ENCODE assay signal across 25 mouse cellular contexts in the genomic region with DNA sequence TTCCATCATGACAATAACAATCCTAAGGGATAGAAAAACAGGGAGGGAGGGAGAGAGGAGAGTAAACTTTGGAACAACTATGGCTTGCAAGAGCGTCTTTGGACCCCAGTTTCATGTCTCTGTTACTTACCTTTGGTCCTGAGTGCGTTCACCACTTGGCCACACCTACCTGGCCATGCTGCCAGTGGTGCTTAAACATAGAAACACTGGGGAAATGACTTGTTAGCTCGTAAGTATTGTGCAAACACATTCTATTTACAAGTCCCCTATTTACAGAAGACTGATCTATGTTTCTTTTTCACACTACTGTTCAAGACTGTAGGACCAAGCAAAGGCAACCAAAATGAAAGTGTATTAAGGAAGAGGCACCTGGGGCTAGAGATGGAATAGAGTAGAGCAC. TPM values are rescaled to one million over a fixed set of nuclear protein-coding genes. Genes with fewer than 3 reads are reported as not detected.
DNase-seq lines count a peak whose midpoint lies in the region; ATAC-seq and TF ChIP-seq lines count a peak whose summit lies in the region.
"Had no signal": no experiment of that assay in that cellular context is flagged by ENCODE, and none has a peak within 500 bp of the region (broad histone marks: within the 10 kb centered on the region; RNA-seq: fewer than 3 reads in every experiment).

No protein-coding gene starts in this region.

- peak; percentile 27 for ATAC-seq in liver, embryonic 16.5 days (ENCODE audit: low read depth)
- ATAC-seq in liver, embryonic 12.5 days = no peak
- ATAC-seq in liver, postnatal 0 days = peak; percentile 12; the same call in 1 of the 2 replicates
- peak; percentile 27; the same call in 1 of the 2 replicates for ATAC-seq in stomach, embryonic 16.5 days (ENCODE audit: insufficient read depth, low FRiP score)
- ATAC-seq: activated CD4-positive, CD25-positive, alpha-beta regulatory T cell, adult 4 months; forebrain, embryonic 14.5 days; Patski had no signal

- H3K4me3 ChIP-seq in liver, embryonic 16.5 days (ENCODE audit: low read depth, low read length) = no peak overlapping the region
- no peak overlapping the region for H3K4me3 ChIP-seq in liver, embryonic 12.5 days
- H3K4me3 ChIP-seq in liver, postnatal 0 days (ENCODE audit: low read depth, low read length) = no peak overlapping the region
- H3K4me3 ChIP-seq in stomach, embryonic 16.5 days (replicated peaks; ENCODE audit: low read length) = no peak overlapping the region
- H3K4me3 ChIP-seq: embryonic facial prominence, embryonic 15.5 days; erythroblast, embryonic 14.5 days; forebrain, embryonic 10.5 days; heart, adult 2 months; heart, embryonic 15.5 days; hindbrain, embryonic 13.5 days had no signal

- H3K4me1 ChIP-seq in liver, embryonic 16.5 days (ENCODE audit: control insufficient read depth, low read depth, low read length) = no peaks in the 10 kb centered on the region
- no peaks in the 10 kb centered on the region for H3K4me1 ChIP-seq in liver, embryonic 12.5 days
- peaks cover 5% of the 10 kb centered on the region; the same call in 1 of the 2 replicates for H3K4me1 ChIP-seq in liver, postnatal 0 days (ENCODE audit: insufficient read depth)
- no peaks in the 10 kb centered on the region; the same call in 1 of the 2 replicates for H3K4me1 ChIP-seq in stomach, embryonic 16.5 days (ENCODE audit: control insufficient read depth, insufficient read depth, low read length)
- H3K4me1 ChIP-seq: embryonic facial prominence, embryonic 15.5 days; forebrain, embryonic 10.5 days; heart, embryonic 15.5 days; hindbrain, embryonic 13.5 days had no signal

- no peak for TF ChIP-seq EP300 in liver, postnatal 0 days (IDR thresholded peaks at IDR 0.05; ENCODE audit: low read depth)

- intact Hi-C loops in left cerebral cortex, postnatal 14 days (cut with DNase I) = no loop called here

- DNase-seq in liver, postnatal 0 days = peak; percentile 22
- peak; percentile 12 for DNase-seq in lung, postnatal 10 days
- no peak for DNase-seq in cerebellum, adult 11 months
- no peak for DNase-seq in left cerebral cortex, postnatal 14 days (ENCODE audit: low spot score in 2 of 2)
- DNase-seq: adrenal gland, postnatal 14 days; cerebellum, adult 8-10 months; cerebellum, postnatal 14 days; embryo, embryonic 11 days; gastrocnemius, postnatal 14 days; heart, adult 2 months; heart, postnatal 14 days had no signal

- no peak overlapping the region for H3K4me2 ChIP-seq in liver, embryonic 16.5 days (ENCODE audit: low read depth, low read length)
- no peak overlapping the region for H3K4me2 ChIP-seq in liver, embryonic 12.5 days
- H3K4me2 ChIP-seq in liver, postnatal 0 days (ENCODE audit: low read depth, low read length) = no peak overlapping the region
- no peak overlapping the region for H3K4me2 ChIP-seq in stomach, embryonic 16.5 days (ENCODE audit: low read depth, low read length)
- H3K4me2 ChIP-seq: embryonic facial prominence, embryonic 15.5 days; heart, embryonic 11.5 days; heart, embryonic 15.5 days; hindbrain, embryonic 13.5 days had no signal

- WGBS in liver, embryonic 16.5 days (ENCODE audit: insufficient replicate concordance) = 30% methylated on average over 3 of the region's 3 CpGs
- WGBS in liver, embryonic 12.5 days (ENCODE audit: insufficient replicate concordance) = 31% methylated on average over 3 of the region's 3 CpGs
- WGBS in liver, postnatal 0 days (ENCODE audit: insufficient replicate concordance) = 41% methylated on average over 3 of the region's 3 CpGs
- WGBS in stomach, embryonic 16.5 days = 66% methylated on average over 3 of the region's 3 CpGs

- H3K36me3 ChIP-seq in liver, embryonic 16.5 days (ENCODE audit: control insufficient read depth, insufficient read depth) = no peaks in the 10 kb centered on the region
- no peaks in the 10 kb centered on the region for H3K36me3 ChIP-seq in liver, embryonic 12.5 days
- H3K36me3 ChIP-seq in liver, postnatal 0 days (replicated peaks; ENCODE audit: insufficient read depth, low read length) = no peaks in the 10 kb centered on the region
- H3K36me3 ChIP-seq in stomach, embryonic 16.5 days (ENCODE audit: control insufficient read depth, insufficient read depth, low read length) = no peaks in the 10 kb centered on the region
- H3K36me3 ChIP-seq: embryonic facial prominence, embryonic 15.5 days; forebrain, embryonic 10.5 days; heart, embryonic 15.5 days; hindbrain, embryonic 13.5 days had no signal

- H3K27ac ChIP-seq in liver, embryonic 16.5 days (ENCODE audit: low read length) = peak overlapping the region; percentile 57; the same call in 1 of the 2 replicates
- no peak overlapping the region for H3K27ac ChIP-seq in liver, embryonic 12.5 days
- peak overlapping the region; percentile 67 for H3K27ac ChIP-seq in liver, postnatal 0 days (ENCODE audit: low read depth)
- H3K27ac ChIP-seq in stomach, embryonic 16.5 days (ENCODE audit: low read length) = no peak overlapping the region
- H3K27ac ChIP-seq: embryonic facial prominence, embryonic 15.5 days; forebrain, embryonic 10.5 days; heart, adult 2 months; heart, embryonic 15.5 days; hindbrain, embryonic 13.5 days had no signal

- H3K9ac ChIP-seq in liver, embryonic 16.5 days (ENCODE audit: low read depth, low read length) = no peak overlapping the region
- no peak overlapping the region for H3K9ac ChIP-seq in liver, embryonic 12.5 days
- no peak overlapping the region for H3K9ac ChIP-seq in liver, postnatal 0 days (replicated peaks)
- H3K9ac ChIP-seq in stomach, embryonic 16.5 days (ENCODE audit: low read length) = no peak overlapping the region
- H3K9ac ChIP-seq: embryonic facial prominence, embryonic 15.5 days; heart, embryonic 15.5 days; hindbrain, embryonic 13.5 days had no signal

- H3K27me3 ChIP-seq in liver, embryonic 16.5 days (ENCODE audit: control insufficient read depth, insufficient read depth, low read depth, low read length) = no peaks in the 10 kb centered on the region
- no peaks in the 10 kb centered on the region for H3K27me3 ChIP-seq in liver, embryonic 12.5 days (replicated peaks)
- no peaks in the 10 kb centered on the region for H3K27me3 ChIP-seq in liver, postnatal 0 days (ENCODE audit: insufficient read depth, low read length)
- H3K27me3 ChIP-seq in stomach, embryonic 16.5 days (ENCODE audit: control insufficient read depth, insufficient read depth, low read length) = no peaks in the 10 kb centered on the region
- H3K27me3 ChIP-seq: CH12.LX; embryonic facial prominence, embryonic 15.5 days; heart, embryonic 15.5 days; hindbrain, embryonic 13.5 days; Patski had no signal

- H3K9me3 ChIP-seq in liver, embryonic 16.5 days (replicated peaks; ENCODE audit: control insufficient read depth, low read length) = no peaks in the 10 kb centered on the region
- no peaks in the 10 kb centered on the region for H3K9me3 ChIP-seq in liver, embryonic 12.5 days (replicated peaks)
- H3K9me3 ChIP-seq in liver, postnatal 0 days (ENCODE audit: low read length) = no peaks in the 10 kb centered on the region
- H3K9me3 ChIP-seq in stomach, embryonic 16.5 days (replicated peaks; ENCODE audit: control insufficient read depth, low read length) = no peaks in the 10 kb centered on the region
- H3K9me3 ChIP-seq: embryonic facial prominence, embryonic 15.5 days; forebrain, embryonic 10.5 days; heart, embryonic 15.5 days; hindbrain, embryonic 13.5 days had no signal

- no peak for TF ChIP-seq CTCF in liver, postnatal 0 days (IDR thresholded peaks at IDR 0.05; ENCODE audit: low read depth)

RNA-seq across cellular contexts. Expression of a gene that starts 39.5 kb away (rescaled TPM):
- 13.2 and 13.3 TPM in 2 replicates for polyA plus RNA-seq in liver, embryonic 16.5 days (2015; fragmentation: Nextera tagmentation; extraction: Ambion mirVana)
- polyA plus RNA-seq in liver, embryonic 12.5 days (2016; fragmentation: Nextera tagmentation; extraction: Ambion mirVana) = 10.9 and 12.5 TPM in 2 replicates
- polyA plus RNA-seq in liver, postnatal 0 days (2015; fragmentation: Nextera tagmentation; extraction: Ambion mirVana) = 26.9 and 29.5 TPM in 2 replicates
- polyA plus RNA-seq in stomach, embryonic 16.5 days (2015; fragmentation: Nextera tagmentation; extraction: Ambion mirVana) = 59.7 and 66.7 TPM in 2 replicates
- total RNA-seq in left cerebral cortex, postnatal 14 days (2021) = 10 to 100 TPM; 16.7 to 21.0 TPM
- total RNA-seq: CH12.LX; common myeloid progenitor, adult 5-6 weeks had no signal
- polyA plus RNA-seq: erythroblast, embryonic 14.5 days had no signal

Comparison
In these comparisons a context has a peak if more than half of its experiments do, and no peak if none do; other contexts are left out.
1. H3K27ac ChIP-seq: peak in liver, embryonic 16.5 days (single experiment) and liver, postnatal 0 days (single experiment); none in liver, embryonic 12.5 days (single experiment) and stomach, embryonic 16.5 days (single experiment).
2. DNase-seq: peak in liver, postnatal 0 days (single experiment) and lung, postnatal 10 days (single experiment); none in cerebellum, adult 11 months (single experiment) and left cerebral cortex, postnatal 14 days (0 of 2).